Mouse (Mus musculus): Measurements from ENCODE around the gene Efna3.

The Efna3 gene

DNA sequence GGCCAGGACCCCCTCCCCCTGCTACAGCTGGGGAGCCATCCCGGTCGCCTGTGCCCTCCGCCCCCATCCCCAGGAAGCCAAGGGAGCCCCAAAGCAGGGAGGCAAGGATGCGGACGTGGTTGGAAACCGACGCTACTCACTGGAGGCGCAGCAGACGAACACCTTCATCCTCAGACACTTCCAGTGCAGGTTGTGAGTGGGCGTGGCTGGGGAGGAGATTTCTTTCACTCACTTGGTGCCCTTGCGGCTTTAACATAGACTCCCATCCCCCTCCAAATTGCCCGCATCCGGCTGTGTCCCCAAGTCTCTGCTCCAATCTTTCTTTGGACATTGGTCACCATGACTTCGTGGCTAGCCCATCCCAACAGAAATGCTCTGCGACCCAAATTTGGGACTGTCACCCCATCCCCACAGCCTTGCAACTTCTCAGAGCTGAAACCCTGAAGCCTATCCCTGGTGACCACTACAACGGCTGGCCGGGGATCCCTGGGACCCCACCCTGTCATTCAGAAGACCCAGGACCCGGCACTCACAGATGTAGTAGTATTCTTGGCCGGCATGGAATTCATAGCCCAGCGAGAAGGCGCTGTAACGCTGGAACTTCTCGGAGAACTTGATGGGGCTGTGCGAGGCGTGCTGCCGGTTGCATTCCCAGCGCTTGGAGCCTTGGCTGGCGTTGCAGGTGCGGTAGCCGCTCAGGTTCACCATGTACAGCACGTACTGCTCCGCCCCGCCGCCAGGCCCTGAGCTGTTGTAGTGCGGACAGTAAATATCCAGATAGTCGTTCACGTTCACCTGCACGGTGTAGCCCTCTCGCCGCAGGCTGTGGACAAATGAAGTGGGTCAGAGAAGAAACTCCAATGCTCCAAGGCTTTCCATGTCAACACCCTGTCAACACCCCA, 6.6 kb downstream of the Efna3 start:
- DNase-seq (ENCODE audit: low spot score): no peak

DNA sequence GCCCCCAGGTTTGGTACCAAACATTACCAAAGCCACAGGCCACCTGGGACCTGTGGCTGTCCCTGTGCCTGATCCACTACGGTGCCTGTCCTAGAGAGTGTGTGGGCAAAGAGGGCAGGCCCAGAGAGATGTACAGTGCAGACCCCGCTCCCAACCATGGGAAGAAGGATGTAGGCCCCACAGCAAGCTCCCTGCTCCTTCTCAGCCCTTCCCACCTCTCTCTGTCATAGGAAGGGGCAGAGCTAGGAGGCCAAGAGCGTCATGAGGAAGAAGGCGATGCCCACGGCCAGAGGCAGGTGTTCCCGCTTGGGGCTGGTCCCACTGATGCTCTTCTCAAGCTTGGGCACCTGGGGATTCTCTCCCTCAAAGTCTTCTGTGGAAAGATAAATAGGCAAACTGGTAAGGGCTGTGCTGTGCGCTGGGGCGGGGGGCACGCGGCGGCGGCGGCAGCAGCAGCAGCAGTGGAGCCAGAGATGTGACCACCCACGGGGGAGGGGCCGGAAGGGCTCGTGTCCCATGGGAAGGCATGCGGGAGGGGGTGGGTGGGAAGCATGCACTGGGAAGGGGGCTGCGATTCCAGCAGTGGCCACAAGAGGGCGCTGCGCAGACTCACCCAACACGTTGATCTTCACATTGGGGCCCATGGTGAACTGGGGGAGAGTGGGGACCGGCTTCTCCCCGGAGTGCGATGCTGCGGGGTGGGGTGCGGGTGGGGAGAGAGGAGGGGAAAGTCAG, 7.4 kb downstream of the Efna3 start:
- DNase-seq (ENCODE audit: low spot score): peak; percentile 94

DNA sequence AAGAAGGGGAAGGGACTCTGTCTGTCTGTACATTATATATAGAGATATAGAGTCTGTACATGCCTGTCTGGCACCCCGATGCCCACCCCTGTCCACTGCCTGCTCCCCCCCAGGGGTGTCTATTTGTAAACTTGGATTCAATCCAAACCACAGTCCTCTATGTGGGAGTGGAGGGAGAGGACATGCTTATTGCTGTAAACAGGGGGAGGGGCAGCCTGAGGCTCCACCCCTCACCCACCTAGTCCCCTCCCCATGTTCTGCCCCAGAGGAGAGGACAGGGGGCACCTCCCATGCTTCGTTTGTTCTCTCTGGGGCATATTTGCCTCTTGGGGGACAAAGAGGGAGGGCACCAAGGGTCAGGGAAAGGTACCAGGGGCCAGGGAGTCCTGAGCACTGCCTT, 8.0 kb downstream of the Efna3 start:
- DNase-seq (ENCODE audit: low spot score): no peak

DNA sequence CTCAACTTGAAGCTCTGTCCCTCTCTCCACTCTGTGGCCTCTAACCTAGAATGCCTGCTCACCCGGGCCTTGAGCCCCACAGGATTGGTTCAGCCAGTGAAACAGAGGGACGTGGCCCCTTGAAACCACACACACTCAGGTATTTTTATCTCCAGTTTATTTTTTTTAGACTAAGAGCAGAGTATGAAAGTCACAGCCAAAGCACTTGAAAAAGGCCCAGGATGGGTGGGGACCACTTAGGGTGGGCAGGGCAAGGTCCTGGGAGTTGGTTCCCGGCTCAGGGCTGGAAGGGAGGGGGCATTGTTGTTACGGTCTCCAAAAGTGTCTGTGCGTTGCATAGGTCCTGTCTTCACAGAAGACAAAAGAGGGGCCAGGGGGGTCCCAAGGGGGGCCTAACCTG, 8.4 kb downstream of the Efna3 start:
- DNase-seq (ENCODE audit: low spot score): no peak

DNA sequence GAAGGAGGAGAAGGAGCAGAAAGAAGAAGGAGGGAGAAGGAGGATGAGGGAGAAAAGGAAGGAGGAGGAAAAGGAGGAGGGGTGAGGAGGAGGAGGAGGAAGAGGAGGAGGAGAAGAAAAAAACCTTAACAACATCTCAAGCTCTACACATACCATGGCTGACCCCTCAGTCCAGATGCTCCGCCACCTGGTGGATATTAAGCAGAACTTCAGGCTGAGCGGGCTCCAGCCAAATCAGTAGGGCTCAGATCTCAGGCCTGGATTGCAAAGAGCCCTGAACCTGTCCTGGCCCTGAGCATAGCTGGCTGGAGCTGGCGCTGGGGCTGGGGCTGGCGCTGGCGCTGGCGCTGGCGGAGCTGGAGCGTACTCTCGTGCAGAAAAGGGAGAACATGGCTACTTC, 14.7 kb downstream of the Efna3 start:
- DNase-seq (ENCODE audit: low spot score): peak; percentile 72

DNA sequence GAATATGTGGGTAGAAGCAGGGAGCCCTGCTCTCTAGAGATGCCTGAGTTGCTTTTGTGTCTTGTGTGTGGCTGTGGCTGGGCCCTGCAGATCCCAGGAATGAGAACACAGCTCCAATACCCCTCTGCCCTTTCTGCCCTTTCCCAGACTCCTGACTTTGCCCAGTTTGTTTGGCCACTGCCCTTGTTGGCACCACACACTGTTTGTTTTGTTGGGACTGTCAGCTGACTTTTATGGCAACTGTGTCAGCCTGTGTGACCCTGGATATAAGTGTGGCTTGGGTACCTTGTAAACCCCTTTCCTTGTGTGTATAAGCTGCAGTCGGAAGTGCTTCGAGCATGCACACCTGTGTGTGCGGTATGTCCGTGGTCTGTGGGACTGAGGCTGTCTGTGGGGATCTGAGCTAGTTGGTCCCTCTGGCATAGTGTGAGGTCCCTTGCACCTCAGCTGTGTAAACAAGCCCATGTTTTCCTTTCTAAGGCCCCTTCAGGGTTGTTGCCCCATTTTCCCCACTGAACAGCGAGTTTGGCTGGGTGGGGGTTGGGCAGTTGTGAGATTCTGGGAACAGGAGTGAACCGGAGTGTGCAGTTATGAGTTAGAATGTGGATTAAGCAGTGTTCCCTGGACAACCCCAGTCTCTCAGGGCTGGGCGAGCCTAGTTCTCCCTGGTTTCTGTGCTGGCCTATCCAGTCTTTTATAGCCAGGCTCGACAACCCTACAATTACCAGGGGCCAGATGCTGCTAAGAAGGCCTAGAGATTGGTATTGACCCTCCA, 17.0 kb downstream of the Efna3 start:
- DNase-seq (ENCODE audit: low spot score): no peak

DNA sequence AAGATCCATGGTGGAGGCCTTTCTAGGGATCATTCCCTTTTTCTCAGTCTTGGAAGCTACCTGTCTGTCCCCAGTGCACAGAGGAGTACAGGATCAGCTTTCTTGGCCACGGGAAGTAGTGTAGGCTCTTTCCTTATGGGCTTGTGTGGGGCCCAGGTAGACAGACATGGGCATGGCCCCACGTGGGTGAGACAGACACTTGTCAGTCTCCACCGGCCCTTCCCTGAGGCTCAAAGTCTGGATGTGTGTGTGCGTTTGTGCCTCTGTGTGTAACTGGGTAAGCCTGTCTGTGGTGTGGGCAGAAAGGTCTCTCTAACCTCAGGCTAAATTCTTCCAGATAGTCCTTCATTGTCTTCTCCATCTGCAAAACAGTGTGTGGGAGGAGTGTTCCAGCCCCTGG, 17.7 kb downstream of the Efna3 start:
- DNase-seq (ENCODE audit: low spot score): no peak

DNA sequence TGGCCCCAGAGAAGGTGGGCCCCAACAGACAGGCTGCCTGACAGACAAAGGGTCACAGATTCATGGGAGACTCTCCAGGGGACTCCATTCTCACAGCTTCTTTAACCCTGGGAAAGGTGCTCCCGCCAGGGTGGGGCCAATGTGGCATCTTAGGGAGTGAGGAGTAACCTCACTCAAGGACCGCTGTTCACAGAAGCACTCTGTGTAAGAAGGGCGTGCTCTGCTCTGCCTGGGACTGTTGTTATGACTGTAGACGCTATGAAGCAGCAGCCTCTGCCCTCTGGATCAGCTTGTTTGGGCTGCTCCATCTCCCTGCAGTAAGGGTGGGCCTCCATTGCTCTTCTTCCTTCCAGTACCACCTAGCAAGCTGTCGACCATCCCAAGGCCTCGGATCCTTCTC, 18.3 kb downstream of the Efna3 start:
- DNase-seq (ENCODE audit: low spot score): no peak

DNA sequence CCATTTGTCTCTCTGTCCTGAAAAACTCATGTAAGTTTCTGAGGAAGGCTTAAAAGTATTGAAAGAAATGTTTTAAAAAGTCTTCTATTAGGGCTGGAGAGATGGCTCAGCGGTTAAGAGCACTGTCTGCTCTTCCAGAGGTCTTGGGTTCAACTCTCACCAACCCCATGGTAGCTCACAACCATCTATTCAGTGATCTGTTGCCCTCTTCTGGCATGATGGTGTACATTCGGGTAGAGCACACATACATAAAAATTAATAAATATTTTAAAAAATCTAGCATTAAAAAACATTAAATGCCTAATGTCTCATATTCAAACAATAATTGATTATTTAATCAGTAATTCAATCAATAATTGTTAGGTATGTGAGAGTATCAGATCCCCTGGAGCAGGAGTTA, 22.3 kb downstream of the Efna3 start:
- DNase-seq (ENCODE audit: low spot score): no peak

DNA sequence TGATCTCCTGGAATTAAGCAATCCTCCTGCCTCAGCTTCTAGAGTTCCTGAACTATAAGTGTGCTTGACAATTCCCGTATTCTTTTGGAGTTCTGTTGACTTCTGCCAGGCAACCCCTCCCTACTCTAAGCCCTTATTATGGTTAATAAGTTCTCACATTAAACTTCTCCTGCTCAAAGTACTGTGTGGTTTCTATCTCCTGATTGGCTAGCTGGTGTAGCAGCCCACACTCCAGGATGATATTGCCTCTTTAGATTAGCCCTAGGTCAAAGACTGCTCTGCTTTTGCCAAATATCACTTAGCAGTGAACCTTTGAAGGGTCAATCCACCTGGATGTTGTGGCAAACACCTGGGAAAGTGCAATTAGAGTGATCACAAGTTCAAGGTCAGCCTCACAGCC, 22.7 kb downstream of the Efna3 start:
- DNase-seq (ENCODE audit: low spot score): no peak

DNA sequence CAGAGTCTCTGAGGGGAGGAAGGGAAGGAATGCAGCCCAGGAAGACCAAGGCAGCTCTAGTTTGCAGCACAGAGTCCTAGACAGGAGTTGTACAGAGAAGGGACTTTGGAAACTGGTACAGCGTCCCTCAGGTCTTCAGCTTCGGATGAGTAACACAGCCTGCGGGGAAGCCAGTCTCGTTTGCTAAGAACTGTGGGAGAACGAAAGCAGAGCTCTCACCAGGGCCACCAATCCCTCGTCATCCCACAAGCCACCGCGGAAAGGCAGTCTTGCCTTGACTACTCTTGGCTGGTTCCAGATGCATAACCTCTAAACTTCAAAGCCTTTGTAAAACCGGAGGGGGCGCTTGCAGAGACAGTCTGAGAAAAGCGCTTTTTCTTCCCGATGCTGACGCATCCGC, 23.3 kb downstream of the Efna3 start:
- no peak for DNase-seq (ENCODE audit: low spot score)

DNA sequence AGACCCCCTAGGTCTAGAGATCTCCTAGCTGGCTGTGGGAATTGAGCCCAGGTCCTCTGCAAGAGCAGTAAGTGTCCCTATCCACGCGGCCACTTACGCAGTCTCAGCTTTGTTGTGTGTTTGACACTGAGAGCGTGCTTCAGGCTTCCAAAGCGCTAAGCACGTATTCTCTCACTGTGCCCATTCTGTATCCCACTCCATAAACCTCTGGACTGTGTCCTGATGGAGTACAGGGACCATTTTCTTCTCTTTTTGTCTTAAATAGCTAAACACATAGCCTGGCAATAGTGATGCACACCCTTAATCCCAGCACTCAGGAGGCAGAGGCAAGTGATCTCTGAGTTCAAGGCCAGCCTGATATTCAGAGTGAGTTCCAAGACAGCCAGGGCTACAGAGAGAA, 23.9 kb downstream of the Efna3 start:
- DNase-seq (ENCODE audit: low spot score): no peak

DNA sequence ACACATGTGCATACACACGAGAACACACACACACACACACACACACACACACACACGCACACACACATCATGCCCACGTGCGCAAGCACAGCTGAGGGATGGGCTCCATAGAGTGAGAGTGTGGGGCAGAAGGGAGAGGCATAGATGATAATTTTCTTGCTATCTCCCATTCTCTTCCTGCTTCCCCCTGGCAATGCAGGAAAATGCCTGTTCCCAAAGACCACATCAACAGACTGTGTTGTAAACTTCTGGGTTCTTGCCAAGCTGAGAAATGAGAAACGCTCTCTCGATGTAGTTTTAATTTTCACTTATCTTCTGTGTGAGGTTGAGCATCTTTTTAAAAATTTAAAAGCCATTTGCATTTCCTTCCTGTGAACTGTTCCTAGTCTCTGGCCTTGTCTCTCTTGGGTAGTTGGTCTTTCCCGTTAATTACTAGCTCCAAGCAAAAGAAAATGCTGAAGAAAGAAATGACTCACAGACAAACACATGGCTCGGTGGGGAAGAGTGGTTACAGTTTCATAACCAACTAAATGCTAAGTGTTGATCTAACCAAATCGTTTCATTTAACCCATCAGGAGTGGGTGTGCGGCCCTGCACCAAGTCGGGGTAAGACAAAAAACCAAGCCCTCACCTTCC, 25.9 kb downstream of the Efna3 start:
- no peak for DNase-seq (ENCODE audit: low spot score)

DNA sequence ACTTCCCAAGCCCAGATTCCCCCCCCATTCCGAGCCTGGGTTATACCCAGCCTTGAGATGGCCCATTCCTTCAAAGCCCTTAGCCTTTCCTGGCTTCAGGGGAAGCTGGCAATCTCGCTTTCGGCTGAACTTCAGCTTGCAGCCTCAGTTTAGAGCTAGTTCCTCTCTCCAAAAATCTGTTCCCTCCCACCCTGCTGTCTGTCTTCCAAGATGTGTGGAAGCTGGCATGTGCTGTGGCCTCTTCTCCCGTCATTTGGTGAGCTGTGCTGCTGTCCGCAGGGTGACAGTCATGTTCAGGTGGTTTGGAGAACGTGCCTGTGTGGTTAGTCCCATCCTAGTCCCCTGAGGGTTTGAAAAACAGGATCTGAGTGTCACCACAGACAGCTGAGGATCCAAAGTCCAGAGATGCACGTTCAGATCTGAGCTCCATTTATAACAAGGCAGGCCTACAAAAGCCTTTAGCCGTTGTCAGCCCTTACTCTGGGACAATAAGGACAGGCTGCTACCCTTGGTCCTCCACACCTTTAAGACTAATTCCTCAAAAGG, 27.0 kb downstream of the Efna3 start:
- no peak for DNase-seq (ENCODE audit: low spot score)

DNA sequence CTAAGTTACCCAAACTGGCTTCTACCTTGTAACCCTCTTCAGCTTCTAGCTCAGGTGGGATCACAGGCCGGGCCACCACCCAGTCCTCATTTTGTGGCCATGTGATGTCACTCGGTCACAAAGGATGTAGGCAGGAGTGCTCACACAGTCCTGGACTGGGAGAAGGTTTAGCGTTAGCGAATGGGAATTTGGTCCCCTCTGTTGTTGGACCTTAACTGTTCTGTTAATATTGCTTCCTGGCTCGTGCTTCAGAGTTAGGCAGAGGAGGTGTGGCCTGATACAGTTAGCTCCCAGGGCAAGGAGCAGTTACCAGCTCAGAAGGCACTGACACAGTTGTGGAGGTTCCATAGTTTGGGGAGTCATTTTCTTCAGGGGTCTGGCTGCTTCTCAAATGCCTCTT, 28.6 kb downstream of the Efna3 start:
- DNase-seq (ENCODE audit: low spot score): no peak

DNA sequence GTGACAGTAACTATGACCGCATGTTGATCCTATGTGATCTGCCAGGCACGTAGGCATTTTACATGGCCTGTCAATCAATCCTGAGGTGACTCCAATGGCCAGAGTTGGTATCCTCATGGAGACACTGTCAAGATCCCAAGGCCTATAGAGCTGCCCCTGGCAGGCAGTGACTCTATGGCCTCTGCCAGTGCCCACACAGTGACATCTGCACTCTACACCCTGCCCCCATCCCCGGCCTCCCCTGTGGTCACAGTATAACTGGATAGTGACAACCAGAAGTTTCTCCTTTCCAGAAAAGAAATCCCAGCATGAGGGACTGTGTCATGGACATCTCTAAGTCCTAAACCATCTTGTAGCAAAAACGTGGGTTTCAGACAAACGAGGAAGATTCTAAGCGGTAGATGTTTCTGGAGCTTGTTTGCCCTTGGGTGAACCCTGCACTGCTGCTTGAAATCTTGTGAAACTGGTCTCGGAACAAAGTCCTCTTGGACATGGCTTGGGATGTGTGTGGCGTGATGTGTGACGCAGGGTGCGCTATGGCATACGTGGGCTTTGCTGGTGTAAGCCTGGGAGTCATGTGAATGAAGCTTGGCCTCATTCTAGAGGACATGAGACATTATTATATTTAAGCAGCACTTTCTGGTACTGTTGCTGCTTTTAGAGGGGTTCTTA, 29.4 kb downstream of the Efna3 start:
- DNase-seq (ENCODE audit: low spot score): no peak

DNA sequence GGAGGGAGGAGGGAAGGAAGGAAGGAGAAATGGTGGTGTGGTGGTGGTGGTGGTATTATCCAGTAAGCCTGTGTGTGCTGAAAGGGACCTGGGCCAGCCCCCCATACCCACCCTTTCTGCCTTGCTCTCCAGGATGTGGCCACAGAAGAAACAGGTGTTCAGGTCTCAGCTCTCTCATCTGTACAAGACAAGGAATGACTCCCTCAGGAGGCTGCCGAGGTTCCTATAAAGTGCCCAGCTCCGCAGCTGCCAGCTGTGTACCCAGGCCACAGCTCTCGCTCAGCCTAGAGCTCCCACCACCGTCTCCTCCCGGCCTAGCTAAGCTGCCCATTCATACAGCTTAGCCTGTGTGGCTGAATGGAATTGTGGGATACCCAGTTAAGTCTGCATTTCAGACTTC, 30.5 kb downstream of the Efna3 start:
- DNase-seq (ENCODE audit: low spot score): no peak

DNA sequence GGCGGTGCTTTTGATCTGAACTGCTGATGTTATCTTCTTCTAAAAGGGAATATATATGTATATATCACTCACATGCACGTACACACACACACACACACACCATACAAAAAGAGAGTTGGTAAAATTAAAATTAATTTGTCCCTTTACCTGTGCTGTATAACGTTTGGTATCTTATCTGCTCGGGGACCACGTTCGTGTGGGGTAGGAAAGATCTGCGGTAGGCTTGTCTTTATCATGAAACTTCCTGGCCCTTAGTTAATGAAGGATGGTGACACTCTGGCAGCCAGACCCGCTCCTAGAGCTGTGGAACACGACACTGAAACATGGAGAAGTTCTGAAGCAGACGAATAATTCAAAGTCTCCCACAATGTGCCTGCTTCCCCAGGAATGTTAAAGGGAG, 30.9 kb downstream of the Efna3 start:
- no peak for DNase-seq (ENCODE audit: low spot score)

DNA sequence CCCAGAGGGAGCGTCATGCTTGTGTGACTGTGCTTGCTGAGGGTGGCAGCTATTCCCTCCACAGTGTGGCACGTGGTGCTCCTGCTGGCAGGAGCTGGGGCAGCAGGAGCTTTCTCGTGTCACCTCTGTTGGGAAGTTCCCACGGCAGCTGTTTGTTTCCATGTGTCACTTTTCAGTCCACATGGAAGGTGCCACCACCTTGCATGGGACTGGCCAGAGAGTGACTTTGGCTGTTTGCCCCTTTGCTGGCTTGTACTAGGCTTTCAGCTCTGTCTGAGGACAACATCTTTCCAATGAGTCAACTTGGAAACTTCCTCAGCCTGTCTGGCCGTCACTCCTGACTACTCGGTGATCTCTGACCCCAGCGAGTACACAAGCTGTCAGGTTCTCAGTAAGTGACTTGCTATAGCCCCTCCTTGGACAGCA, 34.2 kb downstream of the Efna3 start:
- DNase-seq (ENCODE audit: low spot score): no peak

DNA sequence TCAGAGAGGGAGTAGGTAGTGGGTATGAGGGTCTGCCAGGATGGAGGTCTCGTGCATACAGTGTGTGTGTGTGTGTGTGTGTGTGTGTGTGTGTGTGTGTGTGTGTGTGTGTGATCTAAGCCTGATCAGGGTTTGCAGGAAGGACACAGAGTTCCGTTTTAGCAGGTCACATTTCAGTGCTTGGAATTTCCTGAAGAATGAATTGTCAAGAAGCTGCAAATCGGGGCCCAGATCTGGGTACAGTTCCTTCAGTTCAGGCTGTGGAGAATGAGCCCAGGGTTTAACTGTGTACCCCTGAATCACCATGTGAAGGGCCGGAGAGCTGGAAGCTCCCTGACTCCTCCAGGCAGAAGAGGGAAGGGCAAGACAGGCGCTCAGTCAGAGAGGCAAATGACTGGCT, 35.5 kb downstream of the Efna3 start:
- no peak for DNase-seq (ENCODE audit: low spot score)

DNA sequence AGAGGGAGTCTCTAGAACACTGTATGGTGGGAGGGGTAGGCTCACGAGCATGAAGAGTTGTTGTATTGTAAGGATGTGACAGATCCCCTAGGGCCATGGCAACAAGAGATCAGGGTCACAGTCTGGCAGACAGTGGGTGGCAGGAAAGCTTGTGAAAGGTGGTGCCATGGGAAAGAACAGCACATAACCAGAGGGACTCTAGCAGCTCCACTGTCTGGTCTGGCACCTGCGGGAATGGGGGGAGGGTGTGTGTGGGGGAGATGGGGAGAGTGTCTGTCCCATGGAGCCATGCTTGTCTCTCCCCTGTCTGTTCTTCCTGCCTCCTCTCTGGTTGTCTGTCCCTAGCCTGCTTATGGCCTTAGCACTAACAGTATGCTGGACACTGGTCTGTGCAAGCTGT, 37.2 kb downstream of the Efna3 start:
- no peak for DNase-seq (ENCODE audit: low spot score)
